Mouse (Mus musculus) heart, embryonic 11.5 days (tissue): ENCODE data around the gene Mavs. TPM values are rescaled to one million over a fixed set of nuclear protein-coding genes. Genes with fewer than 3 reads are reported as not detected.
A peak's percentile ranks its signal among the peaks of the same experiment; 100 is the strongest.

Experiments
- ATAC-seq: fragments of 200-750 bp; cut with Nextera tagmentation; replicated peaks from 2 replicates; pipeline ENCODE4 v1.8.0; 2017; ENCODE audit warnings: moderate library complexity; ENCODE audit not compliant: insufficient number of reproducible peaks, low FRiP score, low TSS enrichment
- H3K27ac ChIP-seq: fragments of 300-500 bp; sonication (generic); 2 replicates; pipeline ENCODE4 v1.5.1; 2014; ENCODE audit warnings: mild to moderate bottlenecking, low read depth, low read length
- H3K27me3 ChIP-seq: fragments of 300-500 bp; sonication (generic); 2 replicates; pipeline ENCODE4 v1.6.1; 2014; ENCODE audit warnings: mild to moderate bottlenecking, low read length, mixed read lengths; ENCODE audit not compliant: control insufficient read depth, insufficient read depth
- H3K36me3 ChIP-seq: fragments of 300-500 bp; sonication (generic); 2 replicates; pipeline ENCODE4 v1.6.1; 2014; ENCODE audit warnings: mild to moderate bottlenecking, low read length, moderate library complexity, mixed read lengths; ENCODE audit not compliant: control insufficient read depth, insufficient read depth
- H3K4me1 ChIP-seq: fragments of 300-500 bp; sonication (generic); 2 replicates; pipeline ENCODE4 v1.6.1; 2014; ENCODE audit warnings: low read length; ENCODE audit not compliant: control insufficient read depth, insufficient read depth
- H3K4me2 ChIP-seq: fragments of 300-500 bp; sonication (generic); 2 replicates; pipeline ENCODE4 v1.6.1; 2014; ENCODE audit warnings: mild to moderate bottlenecking, moderate library complexity
- H3K4me3 ChIP-seq: fragments of 300-500 bp; sonication (generic); 2 replicates; pipeline ENCODE4 v1.5.1; 2014; ENCODE audit warnings: low read depth, low read length
- H3K9ac ChIP-seq: fragments of 300-500 bp; sonication (generic); 2 replicates; pipeline ENCODE4 v1.6.1; 2014; ENCODE audit warnings: mild to moderate bottlenecking, low read depth, low read length, moderate library complexity
- H3K9me3 ChIP-seq: fragments of 300-500 bp; sonication (generic); replicated peaks from 2 replicates; pipeline ENCODE4 v1.6.1; 2016; ENCODE audit warnings: low read length; ENCODE audit not compliant: control insufficient read depth
- WGBS: fragments of 180-500 bp; shearing (Covaris S2); extraction: QIAGEN DNeasy Blood & Tissue Kit; methylation state at CpG from one replicate; pipeline ENCODE4 v1.1.7; 2014; ENCODE audit not compliant: insufficient replicate concordance; 5-methylcytosine and 5-hydroxymethylcytosine counted together
- microRNA-seq: library from miRNA; unstranded; fragments of <30 nt; microRNA quantifications from one replicate; pipeline ENCODE4, GENCODE M21; 2016; ENCODE audit warnings: borderline number of aligned reads
- polyA plus RNA-seq: library from polyadenylated mRNA; unstranded; fragments of >200 nt; fragmentation: Nextera tagmentation; extraction: Ambion mirVana; gene quantifications from 2 replicates; pipeline ENCODE4 v1.2.1, GENCODE M21; 2014

Gene Mavs
- polyA plus RNA-seq, 1 experiment from 2014 or later, result 15.2 TPM

GRCm38 (mm10) chr2:131286276-131286675 is 52.4 kb downstream of the Mavs start:
- no peak overlapping the region for H3K4me3 ChIP-seq
- H3K9ac ChIP-seq, result no peak overlapping the region
- H3K9me3 ChIP-seq, result no peaks in the 10 kb centered on the region
- H3K4me1 ChIP-seq, result no peaks in the 10 kb centered on the region
- ATAC-seq, result no peak
- peaks cover 13% of the 10 kb centered on the region for H3K36me3 ChIP-seq
- no peaks in the 10 kb centered on the region for H3K27me3 ChIP-seq
- 84% methylated on average over 1 of the region's 1 CpGs for WGBS
- H3K4me2 ChIP-seq, result no peak overlapping the region
- H3K27ac ChIP-seq, result no peak overlapping the region

- H3K9me3 ChIP-seq, result no peaks in the 10 kb centered on the region
- no peak overlapping the region for H3K9ac ChIP-seq
- H3K4me2 ChIP-seq, result no peak overlapping the region
- H3K36me3 ChIP-seq, result peaks cover 22% of the 10 kb centered on the region
- H3K27me3 ChIP-seq, result no peaks in the 10 kb centered on the region
- no peak overlapping the region for H3K4me3 ChIP-seq
- H3K4me1 ChIP-seq, result no peaks in the 10 kb centered on the region
- no peak overlapping the region for H3K27ac ChIP-seq
- no peak for ATAC-seq
Measured at GRCm38 (mm10) chr2:131290669-131291068, 56.8 kb downstream of the Mavs start.

- Histone ChIP-seq H3K4me3 (no peak overlapping the region), H3K9me3 (no peaks in the 10 kb centered on the region), H3K27ac (no peak overlapping the region), H3K4me1 (no peaks in the 10 kb centered on the region), H3K36me3 (peaks cover 27% of the 10 kb centered on the region), H3K9ac (no peak overlapping the region), H3K4me2 (no peak overlapping the region), H3K27me3 (no peaks in the 10 kb centered on the region)
- 92% methylated on average over 2 of the region's 2 CpGs for WGBS
- no peak for ATAC-seq
Measured at GRCm38 (mm10) chr2:131296746-131297261, 62.9 kb downstream of the Mavs start.

Small RNA genes lying within 50 kb of the gene (microRNA-seq; reads per million reads assigned to microRNA genes)
- 39.1 reads per million, percentile 56 among the genes with 10 or more reads in this experiment for gene Mir103-2

Other genes starting within 250 kb of the Mavs start
- gene Gfra4, start 191.0 kb upstream of the Mavs start, polyA plus RNA-seq, result 2.9 and 3.8 TPM in 2 replicates
- 4.1 and 5.7 TPM in 2 replicates for gene Adam33, start 170.2 kb upstream of the Mavs start, polyA plus RNA-seq
- gene Siglec1, start 147.3 kb upstream of the Mavs start, polyA plus RNA-seq, result 0.11 and 0.16 TPM in 2 replicates
- gene Hspa12b, start 106.8 kb upstream of the Mavs start, polyA plus RNA-seq, result 5.6 and 6.3 TPM in 2 replicates
- gene Gm11037, start 100.6 kb upstream of the Mavs start, polyA plus RNA-seq, result not detected in 2 replicates
- gene 1700037H04Rik, start 74.0 kb upstream of the Mavs start, polyA plus RNA-seq, result 83.0 and 83.4 TPM in 2 replicates
- 4.1 and 4.6 TPM in 2 replicates for gene Cenpb, start 54.0 kb upstream of the Mavs start, polyA plus RNA-seq
- gene Cdc25b, start 47.1 kb upstream of the Mavs start, polyA plus RNA-seq, result 41.1 and 41.8 TPM in 2 replicates
- gene Spef1, start 46.8 kb upstream of the Mavs start, polyA plus RNA-seq, result 1.2 and 1.7 TPM in 2 replicates
- 30.3 and 31.2 TPM in 2 replicates for gene Ap5s1, start 27.0 kb upstream of the Mavs start, polyA plus RNA-seq
- 31.3 and 33.6 TPM in 2 replicates for gene Pank2, start 28.4 kb downstream of the Mavs start, polyA plus RNA-seq
- gene Rnf24, start 118.8 kb downstream of the Mavs start, polyA plus RNA-seq, result 1.7 and 2.3 TPM in 2 replicates